In the genomic region with DNA sequence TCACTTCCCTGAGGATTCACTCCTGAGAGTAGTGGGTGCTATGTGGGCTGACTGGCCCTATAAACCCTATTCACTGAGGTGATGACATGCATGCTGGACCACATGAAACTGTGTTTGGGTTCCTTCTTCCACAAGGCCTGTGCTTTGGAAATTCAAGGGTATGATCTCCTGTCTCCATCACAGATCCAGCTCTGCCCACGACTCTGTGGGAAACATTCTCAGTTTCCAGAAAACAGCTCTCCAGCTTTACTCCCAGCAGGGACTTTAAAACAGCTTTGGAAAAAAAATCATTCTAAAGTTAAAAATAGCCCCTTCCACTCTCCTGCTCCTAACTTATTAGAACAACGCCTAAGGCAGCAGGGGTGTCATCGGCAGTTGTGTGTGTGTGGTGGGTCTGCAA, we compare ENCODE assay signal across 16 mouse cellular contexts.
"Had no signal": no experiment of that assay in that cellular context is flagged by ENCODE, and none has a peak within 500 bp of the region (broad histone marks: within the 10 kb centered on the region; RNA-seq: fewer than 3 reads in every experiment).

No protein-coding gene starts in this region.

- ATAC-seq: intestine, embryonic 16.5 days; liver, embryonic 12.5 days had no signal

- DNase-seq: kidney, adult 2 months; kidney, postnatal 14 days; layer of hippocampus, postnatal 36 days; lung, embryonic 14.5 days; lung, postnatal 10 days; right cerebral cortex, postnatal 14 days; thymus, adult 2 months; thymus, postnatal 25 days had no signal

- H3K9ac ChIP-seq: kidney, embryonic 15.5 days; limb, embryonic 15.5 days; liver, embryonic 12.5 days; lung, embryonic 14.5 days; neural tube, embryonic 12.5 days; stomach, embryonic 15.5 days had no signal

- H3K27ac ChIP-seq: kidney, embryonic 15.5 days; limb, embryonic 15.5 days; liver, embryonic 12.5 days; midbrain, embryonic 10.5 days; neural tube, embryonic 12.5 days; stomach, embryonic 15.5 days had no signal

- H3K4me2 ChIP-seq: kidney, embryonic 15.5 days; limb, embryonic 15.5 days; liver, embryonic 12.5 days; lung, embryonic 14.5 days; neural tube, embryonic 12.5 days; stomach, embryonic 15.5 days had no signal

- H3K4me1 ChIP-seq: kidney, embryonic 15.5 days; limb, embryonic 15.5 days; liver, embryonic 12.5 days; midbrain, embryonic 10.5 days; neural tube, embryonic 12.5 days; stomach, embryonic 15.5 days had no signal

- H3K4me3 ChIP-seq: kidney, embryonic 15.5 days; limb, embryonic 15.5 days; liver, embryonic 12.5 days; midbrain, embryonic 10.5 days; myocyte; neural tube, embryonic 12.5 days; stomach, embryonic 15.5 days had no signal

- H3K9me3 ChIP-seq: kidney, embryonic 15.5 days; limb, embryonic 15.5 days; liver, embryonic 12.5 days; midbrain, embryonic 10.5 days; neural tube, embryonic 12.5 days; stomach, embryonic 15.5 days had no signal

- H3K36me3 ChIP-seq: kidney, embryonic 15.5 days; limb, embryonic 15.5 days; liver, embryonic 12.5 days; midbrain, embryonic 10.5 days; neural tube, embryonic 12.5 days; stomach, embryonic 15.5 days had no signal

- H3K27me3 ChIP-seq: kidney, embryonic 15.5 days; liver, embryonic 12.5 days; neural tube, embryonic 12.5 days; stomach, embryonic 15.5 days had no signal
